Mouse (Mus musculus) layer of hippocampus, postnatal 36 days (tissue): ENCODE data around the gene Poc1a. TPM values are rescaled to one million over a fixed set of nuclear protein-coding genes. Genes with fewer than 3 reads are reported as not detected.

Experiments
- DNase-seq, 2 experiments: peaks; one replicate each; pipeline ENCODE4 v3.0.0; 2022
- total RNA-seq, 2 experiments: library from RNA; stranded (reverse); gene quantifications; 2 replicates each; pipeline ENCODE4 v1.2.3; 2021

Gene Poc1a
- total RNA-seq, 2 experiments from 2014 or later = 10.6 to 12.2 TPM

GRCm38 (mm10) chr9:106265358-106266075 lies 15.3 kb upstream of the Poc1a start:
- DNase-seq = no peak

GRCm38 (mm10) chr9:106266936-106267657 lies 13.8 kb upstream of the Poc1a start:
- DNase-seq = no peak

GRCm38 (mm10) chr9:106268421-106268820 lies 12.4 kb upstream of the Poc1a start:
- no peak for DNase-seq

- no peak for DNase-seq
These were observed 11.6 kb upstream of the Poc1a start for GRCm38 (mm10) chr9:106269076-106269788.

GRCm38 (mm10) chr9:106269879-106270278 lies 11.0 kb upstream of the Poc1a start:
- no peak for DNase-seq

- no peak for DNase-seq
These were observed 10.2 kb upstream of the Poc1a start for GRCm38 (mm10) chr9:106270656-106271055.

GRCm38 (mm10) chr9:106272288-106272687 lies 8.6 kb upstream of the Poc1a start:
- DNase-seq = no peak

GRCm38 (mm10) chr9:106273276-106273675 lies 7.6 kb upstream of the Poc1a start:
- DNase-seq = no peak

GRCm38 (mm10) chr9:106273791-106274190 lies 7.1 kb upstream of the Poc1a start:
- no peak for DNase-seq

GRCm38 (mm10) chr9:106274652-106275180 lies 6.1 kb upstream of the Poc1a start:
- no peak for DNase-seq

- DNase-seq = no peak
These were observed 5.1 kb upstream of the Poc1a start for GRCm38 (mm10) chr9:106275806-106276205.

GRCm38 (mm10) chr9:106280386-106280785 lies 475 bp upstream of the Poc1a start:
- DNase-seq = peak in 1 of 2 experiments; percentile 39

- DNase-seq = no peak
These were observed 1.2 kb downstream of the Poc1a start for GRCm38 (mm10) chr9:106282024-106282423.

- no peak for DNase-seq
These were observed 6.3 kb downstream of the Poc1a start for GRCm38 (mm10) chr9:106287165-106287564.

GRCm38 (mm10) chr9:106288864-106289263 lies 8.0 kb downstream of the Poc1a start:
- peak; percentile 78 to 84 for DNase-seq

- DNase-seq = no peak
These were observed 9.0 kb downstream of the Poc1a start for GRCm38 (mm10) chr9:106289841-106290240.

GRCm38 (mm10) chr9:106290636-106291122 lies 9.8 kb downstream of the Poc1a start:
- DNase-seq = peak; percentile 83 to 84

- no peak for DNase-seq
These were observed 12.8 kb downstream of the Poc1a start for GRCm38 (mm10) chr9:106293569-106294156.

GRCm38 (mm10) chr9:106296637-106297174 lies 15.8 kb downstream of the Poc1a start:
- no peak for DNase-seq

- peak; percentile 87 to 88 for DNase-seq
These were observed 19.4 kb downstream of the Poc1a start for GRCm38 (mm10) chr9:106300176-106300803.

GRCm38 (mm10) chr9:106300949-106301348 lies 20.1 kb downstream of the Poc1a start:
- DNase-seq = no peak
